Mouse (Mus musculus) mesoderm, embryonic 11.5 days (tissue): ENCODE data around the gene Sorcs2.

Experiments used
- DNase-seq: peaks from one replicate; pipeline ENCODE4 v3.0.0-alpha.2; 2012; ENCODE audit warnings: low read depth, low spot score

Gene Sorcs2

GRCm38 (mm10) chr5:36178785-36179184 is 219.2 kb downstream of the Sorcs2 start:
- no peak for DNase-seq

GRCm38 (mm10) chr5:36178215-36178614 is 219.7 kb downstream of the Sorcs2 start:
- no peak for DNase-seq

DNA sequence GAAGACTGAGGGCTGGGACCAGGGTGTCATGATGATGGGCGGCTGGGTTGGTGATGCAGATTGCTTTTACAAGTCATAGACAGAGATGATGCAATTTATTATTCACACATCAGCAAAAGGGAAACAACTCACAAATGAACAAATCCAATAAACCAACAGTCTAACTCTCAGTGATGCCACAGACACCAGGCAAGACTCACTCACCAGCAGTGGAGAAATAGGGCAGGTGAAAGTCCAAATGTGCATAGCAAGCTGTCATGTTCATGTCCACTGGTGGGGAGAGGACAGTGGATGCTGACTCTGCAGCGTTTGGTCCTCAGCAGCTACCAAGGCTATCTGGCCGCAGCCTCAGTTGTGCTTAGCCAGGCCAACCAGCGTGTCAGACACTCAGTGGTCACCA is 221.1 kb downstream of the Sorcs2 start:
- no peak for DNase-seq

DNA sequence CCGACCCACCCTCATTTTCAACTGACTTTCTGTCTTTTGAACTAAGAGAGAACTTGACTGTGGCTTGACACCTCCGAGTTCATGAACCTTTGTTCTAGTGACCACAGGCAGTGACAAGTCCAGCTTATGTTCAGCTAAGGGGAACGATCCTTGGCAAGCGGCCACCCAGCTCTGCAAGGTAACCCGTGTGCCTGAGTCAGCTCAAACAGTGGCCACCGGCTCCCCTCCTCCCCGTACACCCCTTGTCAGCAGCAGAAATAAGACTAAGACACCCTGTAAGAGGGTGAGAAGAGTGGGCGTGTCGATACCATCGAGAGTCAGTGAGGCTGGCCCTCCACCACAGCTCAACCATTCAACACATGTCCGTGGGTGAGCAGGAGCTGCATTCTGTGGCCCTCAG is 221.5 kb downstream of the Sorcs2 start:
- DNase-seq, result no peak

GRCm38 (mm10) chr5:36174569-36175115 is 223.3 kb downstream of the Sorcs2 start:
- DNase-seq, result peak; percentile 56

GRCm38 (mm10) chr5:36168963-36169650 is 228.8 kb downstream of the Sorcs2 start:
- no peak for DNase-seq

- no peak for DNase-seq
These were observed 231.5 kb downstream of the Sorcs2 start for GRCm38 (mm10) chr5:36166346-36167013.

GRCm38 (mm10) chr5:36165424-36166302 is 232.3 kb downstream of the Sorcs2 start:
- DNase-seq, result no peak

GRCm38 (mm10) chr5:36154879-36155485 is 243.0 kb downstream of the Sorcs2 start:
- no peak for DNase-seq

GRCm38 (mm10) chr5:36153261-36153660 is 244.7 kb downstream of the Sorcs2 start:
- DNase-seq, result no peak

DNA sequence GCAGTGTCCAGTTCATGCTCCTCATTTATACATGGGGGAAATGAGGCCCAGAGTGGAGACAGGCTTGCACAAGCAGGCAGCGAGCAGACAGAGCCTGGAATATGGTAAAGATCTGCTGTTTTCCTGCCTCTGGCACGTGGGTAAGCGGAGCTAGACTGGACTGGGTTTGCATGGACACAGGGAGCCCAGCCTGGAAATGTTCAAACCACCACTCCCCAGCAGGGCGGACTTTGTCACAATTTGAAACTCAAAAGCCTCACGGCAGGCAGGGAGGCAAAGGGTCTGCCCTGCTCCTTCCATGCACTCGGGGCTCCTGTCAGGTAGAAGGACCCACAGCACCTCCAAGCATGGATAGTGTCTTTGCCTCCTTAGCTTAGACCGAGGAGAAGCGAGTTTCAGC is 246.9 kb downstream of the Sorcs2 start:
- DNase-seq, result no peak

DNA sequence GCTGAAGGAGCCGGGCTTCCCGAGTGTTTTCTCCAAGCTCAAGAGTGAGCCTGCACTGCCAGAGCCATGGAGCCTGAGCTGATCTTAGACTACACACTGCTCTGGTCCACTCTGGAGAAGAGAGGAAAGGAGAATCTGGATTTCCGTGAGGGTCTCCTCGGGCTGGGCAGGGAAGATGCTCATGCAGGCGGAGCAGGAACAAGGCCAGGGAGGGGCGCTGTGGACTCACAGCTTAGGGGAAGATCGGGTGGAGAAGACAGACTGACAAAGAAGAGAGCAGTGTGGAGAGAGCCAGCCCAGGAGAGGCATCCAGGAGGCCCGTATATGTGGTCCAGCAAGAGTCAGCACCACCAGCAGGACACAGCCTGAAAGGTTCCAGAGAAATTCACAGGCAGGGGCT is 248.8 kb downstream of the Sorcs2 start:
- DNase-seq, result no peak

- no peak for DNase-seq
These were observed 251.3 kb downstream of the Sorcs2 start for GRCm38 (mm10) chr5:36146589-36146988.

GRCm38 (mm10) chr5:36144560-36144959 is 253.4 kb downstream of the Sorcs2 start:
- no peak for DNase-seq

DNA sequence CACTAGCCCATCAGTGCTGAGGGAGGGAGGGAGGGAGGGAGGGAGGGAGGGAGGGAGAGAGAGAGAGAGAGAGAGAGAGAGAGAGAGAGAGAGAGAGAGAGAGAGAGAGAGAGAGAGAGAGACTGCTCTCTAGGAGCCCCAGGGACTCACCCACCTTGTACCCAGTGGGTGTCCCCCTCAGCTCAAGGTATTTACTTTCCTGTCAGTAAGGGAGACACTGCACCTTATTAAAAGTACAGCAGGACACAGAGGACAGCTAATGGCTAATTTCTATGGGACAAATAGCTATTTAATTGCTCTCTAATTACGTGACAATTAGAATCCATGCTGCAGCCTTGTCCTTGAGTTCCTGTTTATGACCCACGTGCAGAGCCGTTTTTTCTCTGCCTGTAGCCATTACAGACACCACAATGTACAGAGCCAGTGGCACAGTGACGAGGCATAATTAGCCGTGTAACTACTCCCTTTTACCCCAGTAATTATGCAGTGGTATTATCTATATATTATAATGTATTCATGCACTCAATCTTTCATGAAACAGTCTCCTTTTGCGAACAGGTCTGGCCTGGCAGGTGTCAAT is 256.2 kb downstream of the Sorcs2 start:
- no peak for DNase-seq

DNA sequence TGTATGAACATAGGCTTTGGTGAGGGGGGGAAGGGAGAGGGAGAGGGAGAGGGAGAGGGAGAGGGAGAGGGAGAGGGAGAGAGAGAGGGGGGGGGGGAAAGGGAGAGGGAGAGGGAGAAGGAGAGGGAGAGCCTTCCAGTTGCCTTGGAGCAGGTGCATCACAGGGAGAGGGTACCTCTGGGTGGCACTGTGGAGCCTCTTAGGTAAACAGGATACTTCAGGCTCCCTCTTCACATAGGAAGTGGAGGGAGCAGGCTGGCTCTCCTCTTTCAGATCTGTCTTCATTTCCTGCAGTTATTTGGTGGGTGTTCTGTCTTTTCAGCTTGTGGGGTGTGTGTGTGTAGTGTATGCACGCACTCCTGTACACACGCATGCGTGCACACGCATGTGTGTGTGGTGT is 256.8 kb downstream of the Sorcs2 start:
- DNase-seq, result no peak

DNA sequence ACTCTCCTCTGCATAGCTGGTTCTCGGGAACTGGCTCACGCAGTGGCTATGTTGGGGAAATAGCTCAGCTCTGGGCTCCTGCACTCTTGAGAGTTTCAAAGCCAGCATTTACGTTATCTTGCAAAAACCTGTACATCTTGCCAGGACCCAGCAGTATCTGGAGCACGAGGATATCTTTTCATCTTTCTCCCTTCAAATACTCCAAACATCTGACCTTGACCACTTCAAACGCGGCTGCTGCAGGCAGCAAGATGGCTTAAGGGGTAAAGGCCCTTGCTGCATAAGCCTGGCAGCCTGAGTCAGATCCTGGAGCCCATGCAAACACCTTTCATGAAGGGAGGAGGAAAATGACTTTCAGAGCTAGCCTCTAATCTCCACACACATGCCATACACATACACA is 258.2 kb downstream of the Sorcs2 start:
- no peak for DNase-seq

GRCm38 (mm10) chr5:36135874-36136542 is 261.9 kb downstream of the Sorcs2 start:
- DNase-seq, result no peak

DNA sequence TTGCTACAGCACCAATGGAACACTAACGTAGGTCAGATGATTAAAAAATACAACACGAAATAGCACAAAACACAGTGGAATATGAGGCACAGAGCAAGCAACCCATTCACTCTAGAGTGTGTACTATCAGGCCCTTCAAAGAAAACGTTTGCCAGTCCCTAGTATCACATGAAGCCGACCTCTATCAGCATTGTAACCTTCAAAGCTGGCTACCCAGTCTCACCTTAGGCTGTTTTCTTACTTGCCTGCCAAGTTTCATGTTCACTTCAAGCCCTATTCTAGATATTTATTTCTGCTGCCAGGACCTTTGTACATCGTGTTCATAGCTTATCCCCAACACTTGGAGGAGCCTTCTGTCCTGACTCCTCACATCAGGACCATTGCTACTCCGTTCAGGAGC is 263.6 kb downstream of the Sorcs2 start:
- DNase-seq, result no peak

- DNase-seq, result no peak
These were observed 264.0 kb downstream of the Sorcs2 start for GRCm38 (mm10) chr5:36133893-36134292.
